ENCODE assay signal across 19 mouse cellular contexts in genomic region chr3:98054334-98055007, GRCm38 (mm10). TPM values are rescaled to one million over a fixed set of nuclear protein-coding genes. Genes with fewer than 3 reads are reported as not detected.
DNase-seq lines count a peak whose midpoint lies in the region; ATAC-seq and TF ChIP-seq lines count a peak whose summit lies in the region.
"Had no signal": no experiment of that assay in that cellular context is flagged by ENCODE, and none has a peak within 500 bp of the region (broad histone marks: within the 10 kb centered on the region; RNA-seq: fewer than 3 reads in every experiment).

No protein-coding gene starts in this region.

- no peak for DNase-seq in forebrain, embryonic 14.5 days (ENCODE audit: low spot score)
- DNase-seq in forebrain, postnatal 0 days = no peak
- peak; percentile 57 for DNase-seq in MEL (ENCODE audit: low read depth, low spot score)
- DNase-seq in liver, embryonic 14.5 days (ENCODE audit: low read depth in 3 of 3, low spot score in 3 of 3) = no peak
- no peak for DNase-seq in hindbrain, embryonic 10.5 days (ENCODE audit: low spot score)
- no peak for DNase-seq in c-Kit-positive CD71-positive TER-119-positive erythroid progenitor cells, embryonic 14.5 days (ENCODE audit: low spot score)
- DNase-seq: adrenal gland, postnatal 36 days; cerebellum, postnatal 14 days; kidney, adult 8-10 months; kidney, postnatal 4 days; lung, embryonic 14.5 days; lung, postnatal 4 days; thymus, postnatal 36 days had no signal

- H3K9me3 ChIP-seq in forebrain, embryonic 14.5 days (replicated peaks; ENCODE audit: control insufficient read depth, low read length) = no peaks in the 10 kb centered on the region
- H3K9me3 ChIP-seq in forebrain, postnatal 0 days (ENCODE audit: low read length) = no peaks in the 10 kb centered on the region
- no peaks in the 10 kb centered on the region for H3K9me3 ChIP-seq in MEL (replicated peaks; ENCODE audit: insufficient read depth, low read length)
- H3K9me3 ChIP-seq in forebrain, embryonic 15.5 days = no peaks in the 10 kb centered on the region
- no peaks in the 10 kb centered on the region for H3K9me3 ChIP-seq in liver, embryonic 14.5 days (ENCODE audit: control insufficient read depth, low read length)
- no peaks in the 10 kb centered on the region for H3K9me3 ChIP-seq in hindbrain, embryonic 10.5 days
- H3K9me3 ChIP-seq: hindbrain, embryonic 12.5 days; midbrain, embryonic 13.5 days; neural tube, embryonic 15.5 days had no signal

- H3K27ac ChIP-seq in forebrain, embryonic 14.5 days (ENCODE audit: low read depth, low read length) = no peak overlapping the region; the same call in 1 of the 2 replicates
- no peak overlapping the region for H3K27ac ChIP-seq in forebrain, postnatal 0 days (ENCODE audit: low read depth, low read length)
- peak overlapping the region; percentile 65 for H3K27ac ChIP-seq in MEL (ENCODE audit: control insufficient read depth, low read depth, low read length)
- H3K27ac ChIP-seq in forebrain, embryonic 15.5 days (replicated peaks) = peak overlapping the region; percentile 9; the same call in 1 of the 2 replicates
- H3K27ac ChIP-seq in liver, embryonic 14.5 days = peak overlapping the region; percentile 28
- no peak overlapping the region for H3K27ac ChIP-seq in hindbrain, embryonic 10.5 days
- H3K27ac ChIP-seq: hindbrain, embryonic 12.5 days; midbrain, embryonic 13.5 days; neural tube, embryonic 15.5 days had no signal

- TF ChIP-seq POLR2A in MEL (IDR thresholded peaks at IDR 0.05; ENCODE audit: control insufficient read depth in 1 of 2, insufficient read depth in 1 of 2, low read depth in 1 of 2, low read length in 2 of 2, poor library complexity in 1 of 2) = no peak

- H3K4me3 ChIP-seq in forebrain, embryonic 14.5 days (ENCODE audit: low read depth, low read length) = no peak overlapping the region
- no peak overlapping the region for H3K4me3 ChIP-seq in forebrain, postnatal 0 days (ENCODE audit: low read depth, low read length)
- H3K4me3 ChIP-seq in MEL (ENCODE audit: control insufficient read depth in 1 of 2, insufficient read depth in 1 of 2, low read depth in 2 of 2, low read length in 2 of 2) = no peak overlapping the region
- no peak overlapping the region for H3K4me3 ChIP-seq in forebrain, embryonic 15.5 days
- no peak overlapping the region for H3K4me3 ChIP-seq in liver, embryonic 14.5 days (ENCODE audit: insufficient read depth in 1 of 2, low read depth in 2 of 2, low read length in 2 of 2)
- no peak overlapping the region for H3K4me3 ChIP-seq in hindbrain, embryonic 10.5 days
- H3K4me3 ChIP-seq: hindbrain, embryonic 12.5 days; midbrain, embryonic 13.5 days; myocyte; neural tube, embryonic 15.5 days had no signal

- ATAC-seq in forebrain, embryonic 14.5 days = 0 out of 2 replicates have a peak, but pooled peaks have one; percentile 11
- ATAC-seq in forebrain, postnatal 0 days = no peak
- 0 out of 2 replicates have a peak, but pooled peaks have one; percentile 14 for ATAC-seq in forebrain, embryonic 15.5 days (replicated peaks)
- ATAC-seq in liver, embryonic 14.5 days (ENCODE audit: insufficient read depth) = peak; percentile 38; the same call in 1 of the 2 replicates
- ATAC-seq: inflammation-experienced regulatory T-cells, adult 6 months; midbrain, embryonic 13.5 days had no signal

- no peak for TF ChIP-seq RAD21 in MEL (IDR thresholded peaks at IDR 0.05; ENCODE audit: low read depth, low read length)

- no peak for TF ChIP-seq CTCF in forebrain, postnatal 0 days (IDR thresholded peaks at IDR 0.05; ENCODE audit: low read depth)
- TF ChIP-seq CTCF in MEL (IDR thresholded peaks at IDR 0.05 in 2 of 3, conservative IDR thresholded peaks at IDR 0.05 in 1 of 3; ENCODE audit: control insufficient read depth in 1 of 3, insufficient read depth in 1 of 3, low read depth in 2 of 3, low read length in 3 of 3, poor library complexity in 1 of 3, severe bottlenecking in 1 of 3) = no peak
- TF ChIP-seq CTCF in liver, embryonic 14.5 days (IDR thresholded peaks at IDR 0.05; ENCODE audit: low read depth) = no peak

- H3K27me3 ChIP-seq in forebrain, embryonic 14.5 days (replicated peaks; ENCODE audit: control insufficient read depth, insufficient read depth, low read length) = no peaks in the 10 kb centered on the region
- H3K27me3 ChIP-seq in forebrain, postnatal 0 days (ENCODE audit: insufficient read depth, low read length) = no peaks in the 10 kb centered on the region
- no peaks in the 10 kb centered on the region for H3K27me3 ChIP-seq in MEL (ENCODE audit: control insufficient read depth in 1 of 2, insufficient read depth in 2 of 2, low read length in 2 of 2)
- H3K27me3 ChIP-seq in forebrain, embryonic 15.5 days = no peaks in the 10 kb centered on the region
- no peaks in the 10 kb centered on the region for H3K27me3 ChIP-seq in liver, embryonic 14.5 days (ENCODE audit: control insufficient read depth, insufficient read depth, low read length)
- 0 out of 2 replicates have a peak, but pooled peaks cover 3% of the 10 kb centered on the region for H3K27me3 ChIP-seq in hindbrain, embryonic 10.5 days (ENCODE audit: insufficient read depth, poor library complexity, severe bottlenecking)
- H3K27me3 ChIP-seq: hindbrain, embryonic 12.5 days; midbrain, embryonic 13.5 days; neural tube, embryonic 15.5 days had no signal

- 66% methylated on average over 8 of the region's 8 CpGs for WGBS in forebrain, embryonic 14.5 days
- 62% methylated on average over 8 of the region's 8 CpGs for WGBS in forebrain, postnatal 0 days
- WGBS in forebrain, embryonic 15.5 days = 64% methylated on average over 8 of the region's 8 CpGs
- WGBS in liver, embryonic 14.5 days (ENCODE audit: insufficient replicate concordance) = 46% methylated on average over 8 of the region's 8 CpGs
- 94% methylated on average over 8 of the region's 8 CpGs for WGBS in hindbrain, embryonic 10.5 days

- peaks cover 39% of the 10 kb centered on the region for H3K4me1 ChIP-seq in forebrain, embryonic 14.5 days (ENCODE audit: control insufficient read depth, insufficient read depth, low read length)
- 0 out of 2 replicates have a peak, but pooled peaks cover 3% of the 10 kb centered on the region for H3K4me1 ChIP-seq in forebrain, postnatal 0 days (ENCODE audit: insufficient read depth)
- H3K4me1 ChIP-seq in MEL (ENCODE audit: control insufficient read depth in 1 of 2, insufficient read depth in 2 of 2, low read length in 2 of 2) = peaks cover 22 to 26% of the 10 kb centered on the region in 2 experiments
- H3K4me1 ChIP-seq in forebrain, embryonic 15.5 days = peaks cover 54% of the 10 kb centered on the region
- peaks cover 17 to 29% of the 10 kb centered on the region in 2 experiments for H3K4me1 ChIP-seq in liver, embryonic 14.5 days (replicated peaks; ENCODE audit: control insufficient read depth in 2 of 2, insufficient read depth in 2 of 2, low read length in 1 of 2)
- peaks cover 44% of the 10 kb centered on the region for H3K4me1 ChIP-seq in hindbrain, embryonic 10.5 days (replicated peaks)

- H3K4me2 ChIP-seq in forebrain, embryonic 14.5 days (ENCODE audit: low read length) = no peak overlapping the region
- H3K4me2 ChIP-seq in forebrain, postnatal 0 days (ENCODE audit: low read depth) = no peak overlapping the region
- H3K4me2 ChIP-seq in forebrain, embryonic 15.5 days (replicated peaks) = no peak overlapping the region
- peak overlapping the region; percentile 34 for H3K4me2 ChIP-seq in liver, embryonic 14.5 days (ENCODE audit: low read depth)
- H3K4me2 ChIP-seq: hindbrain, embryonic 12.5 days; lung, embryonic 14.5 days; midbrain, embryonic 13.5 days; neural tube, embryonic 15.5 days had no signal

- H3K79me2 ChIP-seq in MEL (ENCODE audit: control insufficient read depth, insufficient read depth, low read length, poor library complexity) = no peaks in the 10 kb centered on the region

- no peaks in the 10 kb centered on the region for H3K36me3 ChIP-seq in forebrain, embryonic 14.5 days (ENCODE audit: control insufficient read depth, insufficient read depth, low read length)
- H3K36me3 ChIP-seq in forebrain, postnatal 0 days (ENCODE audit: insufficient read depth) = no peaks in the 10 kb centered on the region
- H3K36me3 ChIP-seq in MEL (ENCODE audit: control insufficient read depth in 1 of 2, insufficient read depth in 2 of 2, low read length in 2 of 2) = peaks cover 0 to 26% of the 10 kb centered on the region in 2 experiments; a peak in 2 of 4 replicates
- H3K36me3 ChIP-seq in forebrain, embryonic 15.5 days = no peaks in the 10 kb centered on the region
- no peaks in the 10 kb centered on the region for H3K36me3 ChIP-seq in liver, embryonic 14.5 days (replicated peaks; ENCODE audit: control insufficient read depth, insufficient read depth, low read depth)
- H3K36me3 ChIP-seq in hindbrain, embryonic 10.5 days = peaks cover 9% of the 10 kb centered on the region; the same call in 1 of the 2 replicates
- H3K36me3 ChIP-seq: hindbrain, embryonic 12.5 days; midbrain, embryonic 13.5 days; neural tube, embryonic 15.5 days had no signal

- peak; percentile 55 to 64 for TF ChIP-seq EP300 in MEL (IDR thresholded peaks at IDR 0.05; ENCODE audit: low read depth in 1 of 2, low read length in 2 of 2)
- TF ChIP-seq EP300 in liver, embryonic 14.5 days (IDR thresholded peaks at IDR 0.05; ENCODE audit: low read depth) = no peak

- H3K9ac ChIP-seq in forebrain, embryonic 14.5 days (ENCODE audit: low read length) = no peak overlapping the region
- H3K9ac ChIP-seq in forebrain, postnatal 0 days = no peak overlapping the region
- 0 out of 2 replicates have a peak overlapping the region, but pooled peaks have one; percentile 0 for H3K9ac ChIP-seq in MEL (ENCODE audit: control insufficient read depth, low read depth, low read length, poor library complexity, severe bottlenecking)
- H3K9ac ChIP-seq in forebrain, embryonic 15.5 days (replicated peaks) = no peak overlapping the region
- no peak overlapping the region for H3K9ac ChIP-seq in liver, embryonic 14.5 days (replicated peaks)
- H3K9ac ChIP-seq: hindbrain, embryonic 12.5 days; lung, embryonic 14.5 days; midbrain, embryonic 13.5 days; neural tube, embryonic 15.5 days had no signal

TF ChIP-seq in MEL, 35 proteins besides CTCF, POLR2A, EP300 and RAD21 (continues in another document):
- no peak for TF ChIP-seq ZC3H11A (IDR thresholded peaks at IDR 0.05; ENCODE audit: low read depth, low read length)
- no peak for TF ChIP-seq ZNF384 (IDR thresholded peaks at IDR 0.05; ENCODE audit: low read depth, low read length)

RNA-seq across cellular contexts. Expression of gene Notch2, which starts 41.1 kb away (rescaled TPM):
- polyA plus RNA-seq in forebrain, embryonic 14.5 days (2014; fragmentation: Nextera tagmentation; extraction: Ambion mirVana) = 13.6 and 18.1 TPM in 2 replicates
- 16.6 and 28.4 TPM in 2 replicates for total RNA-seq in forebrain, postnatal 0 days (2014; rRNA removed)
- 5.9 and 8.1 TPM in 2 replicates for polyA plus RNA-seq in forebrain, postnatal 0 days (2015; fragmentation: Nextera tagmentation; extraction: Ambion mirVana)
- 16.6 and 22.7 TPM in 2 replicates for total RNA-seq in MEL (2012; rRNA removed)
- 10 to 100 TPM; 16.2 to 36.6 TPM for polyA plus RNA-seq in MEL (2012; ENCODE audit: insufficient read depth in 1 of 2, insufficient read length in 2 of 2, low read depth in 1 of 2, low replicate concordance in 2 of 2, missing spikeins in 1 of 2)
- 17.8 and 18.9 TPM in 2 replicates for polyA plus RNA-seq in forebrain, embryonic 15.5 days (2015; fragmentation: Nextera tagmentation; extraction: Ambion mirVana)
- polyA plus RNA-seq in liver, embryonic 14.5 days (2012; rRNA removed) = 2.7 and 3.0 TPM in 2 replicates
- 5.4 and 5.8 TPM in 2 replicates for polyA plus RNA-seq in liver, embryonic 14.5 days (2014; fragmentation: Nextera tagmentation; extraction: Ambion mirVana)
- 15.6 and 18.0 TPM in 2 replicates for polyA plus RNA-seq in hindbrain, embryonic 10.5 days (2016; fragmentation: Nextera tagmentation; extraction: Ambion mirVana)

Comparison
In these comparisons a context has a peak if more than half of its experiments do, and no peak if none do; other contexts are left out.
1. H3K27ac ChIP-seq: peak in MEL (single experiment), forebrain, embryonic 15.5 days (single experiment) and liver, embryonic 14.5 days (single experiment); none in forebrain, embryonic 14.5 days (single experiment), forebrain, postnatal 0 days (single experiment) and hindbrain, embryonic 10.5 days (single experiment).